Mouse (Mus musculus) intestine, embryonic 14.5 days (tissue): Measurements from ENCODE around the gene Lyrm9. TPM values are rescaled to one million over a fixed set of nuclear protein-coding genes. Genes with fewer than 3 reads are reported as not detected.

Source experiments
- ATAC-seq: fragments of 200-750 bp; cut with Nextera tagmentation; replicated peaks from 2 replicates; pipeline ENCODE4 v1.8.0; 2017; ENCODE audit warnings: low read depth, moderate number of reproducible peaks, moderate TSS enrichment, moderate library complexity; ENCODE audit not compliant: low FRiP score, low TSS enrichment
- DNase-seq: peaks from one replicate; pipeline ENCODE4 v3.0.0-alpha.2; 2018; ENCODE audit warnings: low spot score
- H3K27ac ChIP-seq: fragments of 300-500 bp; sonication (generic); 2 replicates; pipeline ENCODE4 v1.5.1; 2014; ENCODE audit warnings: low read depth, mild to moderate bottlenecking, control low read depth
- H3K27me3 ChIP-seq: fragments of 300-500 bp; sonication (generic); replicated peaks from 2 replicates; pipeline ENCODE4 v1.6.1; 2014; ENCODE audit warnings: low read length, control low read depth; ENCODE audit not compliant: control insufficient read depth, insufficient read depth
- H3K36me3 ChIP-seq: fragments of 300-500 bp; sonication (generic); 2 replicates; pipeline ENCODE4 v1.6.1; 2014; ENCODE audit warnings: low read length, control low read depth; ENCODE audit not compliant: control insufficient read depth, insufficient read depth
- H3K4me1 ChIP-seq: fragments of 300-500 bp; sonication (generic); replicated peaks from 2 replicates; pipeline ENCODE4 v1.6.1; 2014; ENCODE audit warnings: low read length, control low read depth, mixed read lengths; ENCODE audit not compliant: control insufficient read depth, insufficient read depth
- H3K4me2 ChIP-seq: fragments of 300-500 bp; sonication (generic); 2 replicates; pipeline ENCODE4 v1.6.1; 2014; ENCODE audit warnings: low read length
- H3K4me3 ChIP-seq: fragments of 300-500 bp; sonication (generic); 2 replicates; pipeline ENCODE4 v1.5.1; 2014; ENCODE audit warnings: low read depth, low read length, control low read depth, mixed read lengths
- H3K9ac ChIP-seq: fragments of 300-500 bp; sonication (generic); 2 replicates; pipeline ENCODE4 v1.6.1; 2014; ENCODE audit warnings: mild to moderate bottlenecking, low read length
- H3K9me3 ChIP-seq: fragments of 300-500 bp; sonication (generic); 2 replicates; pipeline ENCODE4 v1.6.1; 2016; ENCODE audit warnings: low read length, control low read depth; ENCODE audit not compliant: control insufficient read depth
- WGBS: fragments of 180-500 bp; shearing (Covaris S2); extraction: QIAGEN DNeasy Blood & Tissue Kit; methylation state at CpG from one replicate; pipeline ENCODE4 v1.1.7; 2014; 5-methylcytosine and 5-hydroxymethylcytosine counted together
- polyA plus RNA-seq: library from polyadenylated mRNA; unstranded; fragments of >200 nt; fragmentation: Nextera tagmentation; extraction: Ambion mirVana; gene quantifications from 2 replicates; pipeline ENCODE4 v1.2.1, GENCODE M21; 2014

Lyrm9 gene
- polyA plus RNA-seq, 1 experiment from 2014 or later, result 14.2 TPM

DNA sequence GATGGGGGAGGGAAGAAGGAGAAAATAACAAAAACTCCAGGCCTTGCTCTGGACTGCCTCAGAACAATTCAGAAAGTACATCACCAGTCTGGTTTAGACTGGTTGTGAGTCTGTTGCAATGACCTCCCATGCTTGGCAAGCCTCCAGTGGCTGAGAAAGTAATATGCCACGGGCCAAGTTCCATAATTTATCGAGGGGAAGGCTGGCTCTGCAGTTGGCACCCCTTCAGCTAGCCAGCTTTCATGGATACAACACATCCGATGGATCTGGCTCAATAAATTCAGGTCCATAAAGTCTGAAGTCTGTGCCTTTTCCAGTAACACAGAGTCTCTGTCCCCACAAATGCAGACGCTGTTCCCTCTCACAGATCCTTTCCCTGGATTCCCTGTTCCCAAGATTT is 34.8 kb upstream of the Lyrm9 start:
- H3K4me3 ChIP-seq, result no peak overlapping the region
- no peaks in the 10 kb centered on the region; the same call in 1 of the 2 replicates for H3K4me1 ChIP-seq
- H3K9me3 ChIP-seq, result no peaks in the 10 kb centered on the region
- no peaks in the 10 kb centered on the region for H3K36me3 ChIP-seq
- WGBS, result 39% methylated on average over 4 of the region's 4 CpGs
- H3K4me2 ChIP-seq, result no peak overlapping the region
- DNase-seq, result peak; percentile 74
- no peaks in the 10 kb centered on the region for H3K27me3 ChIP-seq
- no peak overlapping the region; the same call in 1 of the 2 replicates for H3K27ac ChIP-seq
- no peak overlapping the region for H3K9ac ChIP-seq
- ATAC-seq, result no peak

DNA sequence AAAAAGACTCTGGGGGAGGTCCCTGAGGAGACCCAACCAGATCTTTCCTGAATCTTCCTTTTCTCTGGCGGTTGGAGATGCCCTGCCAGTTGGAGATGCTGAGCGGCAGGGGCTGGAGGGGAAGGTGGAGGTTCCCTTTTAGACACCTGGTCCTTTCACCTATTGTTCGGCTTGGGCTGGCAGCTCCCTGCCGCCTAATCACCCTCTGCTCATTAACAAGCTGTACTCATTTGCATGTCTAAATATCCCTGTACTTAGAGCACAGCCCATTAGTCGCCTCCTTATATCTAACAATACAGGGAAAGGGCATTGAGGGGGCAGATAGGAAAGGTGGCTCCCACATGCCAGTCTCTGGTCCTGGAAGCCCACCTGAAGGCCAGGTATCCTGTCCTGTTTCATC is 34.3 kb upstream of the Lyrm9 start:
- Histone ChIP-seq H3K4me3 (no peak overlapping the region), H3K27me3 (no peaks in the 10 kb centered on the region), H3K4me2 (no peak overlapping the region), H3K27ac (no peak overlapping the region), H3K4me1 (no peaks in the 10 kb centered on the region; the same call in 1 of the 2 replicates), H3K36me3 (no peaks in the 10 kb centered on the region), H3K9ac (no peak overlapping the region), H3K9me3 (no peaks in the 10 kb centered on the region)
- DNase-seq (no peak), ATAC-seq (no peak)
- WGBS, result 53% methylated on average over 5 of the region's 5 CpGs

DNA sequence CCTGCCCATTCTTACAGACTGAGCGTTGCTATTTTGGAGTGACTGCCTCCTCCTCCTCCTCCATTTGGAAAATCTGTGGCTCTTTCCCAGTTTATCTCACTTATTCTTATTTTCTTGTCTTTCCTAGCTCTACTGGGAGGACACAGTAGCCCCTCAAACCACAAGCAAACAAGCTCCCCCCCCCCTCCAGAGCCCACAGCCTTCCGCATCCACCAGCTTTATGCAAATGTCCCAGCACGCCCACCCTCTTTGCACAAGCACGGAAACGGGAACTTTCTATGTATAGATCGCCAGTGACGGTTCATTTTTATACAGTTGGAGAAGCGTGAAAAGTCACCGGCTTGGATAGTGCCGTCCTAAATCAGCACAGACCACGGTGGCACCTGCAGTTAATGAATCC is 33.9 kb upstream of the Lyrm9 start:
- no peak overlapping the region for H3K4me3 ChIP-seq
- no peak overlapping the region for H3K27ac ChIP-seq
- H3K4me2 ChIP-seq, result peak overlapping the region; percentile 22; the same call in 1 of the 2 replicates
- no peaks in the 10 kb centered on the region for H3K9me3 ChIP-seq
- no peaks in the 10 kb centered on the region for H3K27me3 ChIP-seq
- H3K4me1 ChIP-seq, result no peaks in the 10 kb centered on the region; the same call in 1 of the 2 replicates
- no peak for ATAC-seq
- no peak overlapping the region for H3K9ac ChIP-seq
- DNase-seq, result no peak
- no peaks in the 10 kb centered on the region for H3K36me3 ChIP-seq
- 51% methylated on average over 11 of the region's 11 CpGs for WGBS

DNA sequence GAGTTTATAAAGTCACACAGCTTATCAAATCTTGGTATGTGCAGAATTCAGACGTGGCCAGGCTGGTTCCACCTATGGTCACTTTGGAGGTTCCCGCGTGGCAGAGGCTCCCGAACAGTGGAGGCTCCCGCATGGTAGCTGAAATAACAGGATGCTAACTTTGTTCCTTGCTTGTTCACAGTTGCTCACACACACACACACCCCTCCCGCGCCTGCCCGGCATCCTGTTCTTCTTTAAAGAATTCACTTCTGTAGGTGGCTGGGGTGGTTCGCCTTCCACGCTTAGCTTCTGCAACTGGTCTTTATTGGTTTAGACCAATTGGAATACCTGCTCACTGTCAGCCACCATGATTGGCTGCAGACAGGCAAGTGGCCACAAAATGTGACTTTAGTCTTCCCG is 33.3 kb upstream of the Lyrm9 start:
- no peak overlapping the region for H3K4me2 ChIP-seq

DNA sequence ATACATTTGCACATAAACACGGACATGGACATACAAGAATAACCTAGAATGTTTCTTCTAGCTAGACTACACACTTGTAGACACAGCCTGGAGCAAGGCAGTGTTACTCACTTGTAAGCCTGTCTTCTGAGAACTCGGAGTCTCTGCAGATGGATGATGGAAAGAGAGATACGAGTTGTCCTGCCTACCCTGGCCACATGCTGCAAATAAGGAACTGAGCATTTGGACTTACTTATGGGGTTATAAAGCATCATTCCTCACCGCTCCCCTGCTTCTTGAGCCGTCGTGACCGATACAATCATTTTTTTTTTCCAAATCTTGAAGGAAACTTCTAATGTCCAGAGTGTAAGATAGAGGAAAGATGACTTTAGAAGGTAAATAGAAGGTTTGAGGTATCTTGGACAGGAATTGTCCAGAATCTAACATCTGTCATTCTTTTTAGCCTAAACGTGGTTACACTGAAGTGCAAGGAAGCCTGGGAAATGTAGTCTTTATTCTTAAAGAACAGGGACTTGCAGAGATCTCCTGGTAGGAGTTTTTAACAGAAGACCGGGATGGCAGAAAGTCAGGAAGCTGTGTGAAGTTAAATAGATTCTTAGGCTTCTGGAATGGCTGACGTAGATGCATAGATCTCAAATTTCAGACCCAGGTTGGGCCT is 30.2 kb upstream of the Lyrm9 start:
- Histone ChIP-seq H3K9ac (no peak overlapping the region), H3K4me3 (no peak overlapping the region), H3K9me3 (no peaks in the 10 kb centered on the region), H3K27me3 (no peaks in the 10 kb centered on the region), H3K36me3 (no peaks in the 10 kb centered on the region), H3K4me1 (no peaks in the 10 kb centered on the region; the same call in 1 of the 2 replicates), H3K27ac (no peak overlapping the region), H3K4me2 (no peak overlapping the region)
- DNase-seq (no peak), ATAC-seq (no peak)
- WGBS, result 77% methylated on average over 10 of the region's 10 CpGs

More for the DNA sequence above, 33.3 kb upstream of the Lyrm9 start:
- Histone ChIP-seq H3K36me3 (no peaks in the 10 kb centered on the region), H3K4me1 (no peaks in the 10 kb centered on the region; the same call in 1 of the 2 replicates), H3K27ac (no peak overlapping the region), H3K9me3 (no peaks in the 10 kb centered on the region), H3K4me3 (no peak overlapping the region), H3K9ac (no peak overlapping the region), H3K27me3 (no peaks in the 10 kb centered on the region)
- no peak for ATAC-seq
- 80% methylated on average over 11 of the region's 11 CpGs for WGBS
- no peak for DNase-seq

GRCm38 (mm10) chr11:78801094-78801493 is 25.3 kb upstream of the Lyrm9 start:
- Histone ChIP-seq H3K4me2 (no peak overlapping the region), H3K27me3 (no peaks in the 10 kb centered on the region), H3K9me3 (no peaks in the 10 kb centered on the region), H3K27ac (no peak overlapping the region), H3K4me3 (no peak overlapping the region), H3K9ac (no peak overlapping the region), H3K4me1 (no peaks in the 10 kb centered on the region), H3K36me3 (no peaks in the 10 kb centered on the region)
- ATAC-seq (no peak), DNase-seq (no peak)
- WGBS, result 95% methylated on average over 4 of the region's 4 CpGs

DNA sequence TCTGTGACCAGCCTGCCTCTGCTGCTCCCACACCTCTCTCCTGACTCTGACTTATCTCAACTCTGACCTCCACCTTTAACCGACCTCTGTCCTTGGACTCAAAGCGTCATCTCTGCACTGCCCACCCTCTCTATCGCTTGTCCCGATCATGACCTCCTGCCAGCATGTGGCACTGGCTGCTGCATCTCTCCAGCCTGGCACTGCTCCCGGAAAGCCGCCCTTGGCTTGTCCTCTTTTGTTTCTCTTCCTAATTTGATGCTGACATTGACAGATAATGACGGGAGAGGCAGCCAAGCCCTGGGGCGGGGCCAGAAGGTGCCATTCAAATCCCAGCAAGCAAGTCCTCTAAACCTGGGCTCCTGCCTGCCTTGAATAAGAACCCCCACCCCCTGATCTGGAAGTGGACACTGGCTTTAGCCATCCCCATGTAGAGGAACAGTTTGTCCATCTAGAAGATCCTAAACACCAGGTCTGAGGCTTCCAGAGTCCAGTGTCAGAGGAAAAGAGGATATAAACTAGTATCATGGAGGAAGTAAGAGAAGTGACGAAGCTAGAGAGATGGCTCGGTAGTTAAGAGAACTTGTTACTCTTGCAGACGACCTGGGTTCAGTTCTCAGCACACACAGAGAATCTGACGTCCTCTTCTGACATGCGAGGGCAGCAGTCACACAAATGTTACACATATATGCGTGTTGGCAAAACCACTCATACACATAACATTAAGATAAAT is 22.6 kb upstream of the Lyrm9 start:
- Histone ChIP-seq H3K9ac (no peak overlapping the region), H3K27ac (no peak overlapping the region), H3K4me3 (no peak overlapping the region), H3K36me3 (no peaks in the 10 kb centered on the region), H3K4me2 (no peak overlapping the region), H3K27me3 (no peaks in the 10 kb centered on the region), H3K4me1 (no peaks in the 10 kb centered on the region), H3K9me3 (no peaks in the 10 kb centered on the region)
- DNase-seq (no peak), ATAC-seq (no peak)
- 65% methylated on average over 14 of the region's 14 CpGs for WGBS

GRCm38 (mm10) chr11:78804551-78804950 is 21.8 kb upstream of the Lyrm9 start:
- Histone ChIP-seq H3K4me3 (no peak overlapping the region), H3K27me3 (no peaks in the 10 kb centered on the region), H3K9ac (no peak overlapping the region), H3K4me2 (no peak overlapping the region), H3K9me3 (no peaks in the 10 kb centered on the region), H3K4me1 (no peaks in the 10 kb centered on the region), H3K27ac (no peak overlapping the region), H3K36me3 (no peaks in the 10 kb centered on the region)
- 82% methylated on average over 6 of the region's 6 CpGs for WGBS
- DNase-seq, result no peak
- ATAC-seq, result no peak

DNA sequence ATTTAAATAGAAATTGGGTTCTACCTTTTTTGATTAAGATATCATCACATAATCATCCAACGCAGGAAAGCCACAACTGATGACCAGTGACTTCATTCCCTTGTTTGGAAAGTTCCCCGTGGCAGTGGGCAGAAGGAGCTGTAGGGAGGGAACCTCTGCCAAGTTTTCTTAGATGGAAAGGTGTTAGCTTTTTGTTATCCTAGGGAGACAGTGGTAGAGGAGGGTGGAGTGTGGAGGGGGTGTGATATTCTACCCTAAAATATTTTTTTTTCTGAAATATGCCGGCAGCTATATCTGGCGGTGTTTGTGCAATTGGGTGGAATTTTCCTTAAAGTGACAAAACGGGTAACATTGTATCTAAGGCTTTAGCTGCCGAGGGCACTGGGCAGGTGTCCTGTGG is 21.2 kb upstream of the Lyrm9 start:
- no peak for DNase-seq
- no peaks in the 10 kb centered on the region for H3K36me3 ChIP-seq
- no peak overlapping the region for H3K4me2 ChIP-seq
- WGBS, result 79% methylated on average over 6 of the region's 6 CpGs
- no peak for ATAC-seq
- no peaks in the 10 kb centered on the region for H3K9me3 ChIP-seq
- no peaks in the 10 kb centered on the region for H3K4me1 ChIP-seq
- no peak overlapping the region for H3K9ac ChIP-seq
- no peaks in the 10 kb centered on the region for H3K27me3 ChIP-seq
- H3K4me3 ChIP-seq, result no peak overlapping the region
- no peak overlapping the region for H3K27ac ChIP-seq
